Mouse (Mus musculus) left cerebral cortex, postnatal 4 days (tissue): ENCODE measurements around the gene Plg. TPM values are rescaled to one million over a fixed set of nuclear protein-coding genes. Genes with fewer than 3 reads are reported as not detected.

Source experiments
- DNase-seq: peaks from one replicate; pipeline ENCODE4 v3.0.0-alpha.2; 2022
- intact Hi-C: fragments of 180-260 bp; cut with DNase I; formaldehyde crosslinking; loops from one replicate; pipeline ENCODE4 v1.15.1; 2025
- total RNA-seq, 2 experiments: library from RNA; stranded (reverse); gene quantifications; 2 replicates each; pipeline ENCODE4 v1.2.3; 2021

Gene Plg
- total RNA-seq, 2 experiments from 2014 or later: 0.14 to 0.20 TPM

GRCm38 (mm10) chr17:12382531-12382930, 4.1 kb downstream of the Plg start:
- no peak for DNase-seq
- intact Hi-C loops: no loop called here

- intact Hi-C loops: no loop called here
- no peak for DNase-seq
Measured at GRCm38 (mm10) chr17:12385049-12385794, 6.8 kb downstream of the Plg start.

GRCm38 (mm10) chr17:12387781-12388180, 9.4 kb downstream of the Plg start:
- intact Hi-C loops: no loop called here
- DNase-seq: no peak

- intact Hi-C loops: no loop called here
- DNase-seq: no peak
Measured at GRCm38 (mm10) chr17:12388239-12388638, 9.8 kb downstream of the Plg start.

- intact Hi-C loops: no loop called here
- DNase-seq: no peak
Measured at GRCm38 (mm10) chr17:12396163-12396677, 17.8 kb downstream of the Plg start.

GRCm38 (mm10) chr17:12403420-12403819, 25.0 kb downstream of the Plg start:
- intact Hi-C loops: no loop called here
- DNase-seq: no peak

- intact Hi-C loops: no loop called here
- no peak for DNase-seq
Measured at GRCm38 (mm10) chr17:12409346-12409944, 31.0 kb downstream of the Plg start.

GRCm38 (mm10) chr17:12412181-12412890, 33.9 kb downstream of the Plg start:
- DNase-seq: no peak
- intact Hi-C loops: loop anchor here (10.0 kb wide), 1 partner anchor 122 kb away; no protein-coding TSS in a partner anchor

- DNase-seq: no peak
- intact Hi-C loops: loop anchor here (10.0 kb wide), 1 partner anchor 122 kb away; no protein-coding TSS in a partner anchor
Measured at GRCm38 (mm10) chr17:12412891-12413237, 34.5 kb downstream of the Plg start.

GRCm38 (mm10) chr17:12415031-12415735, 36.8 kb downstream of the Plg start:
- no peak for DNase-seq
- intact Hi-C loops: loop anchor here (10.0 kb wide), 1 partner anchor 120 kb away; no protein-coding TSS in a partner anchor

- intact Hi-C loops: loop anchor here (2.0 to 10.0 kb wide), 2 partner anchors 119 to 245 kb away; no protein-coding TSS in a partner anchor
- DNase-seq: no peak
Measured at GRCm38 (mm10) chr17:12415741-12416140, 37.3 kb downstream of the Plg start.

GRCm38 (mm10) chr17:12416250-12416895, 38.0 kb downstream of the Plg start:
- peak; percentile 77 for DNase-seq
- intact Hi-C loops: loop anchor here (2.0 to 10.0 kb wide), 2 partner anchors 118 to 244 kb away; no protein-coding TSS in a partner anchor

- intact Hi-C loops: loop anchor here (10.0 kb wide), 1 partner anchor 115 kb away; no protein-coding TSS in a partner anchor
- no peak for DNase-seq
Measured at GRCm38 (mm10) chr17:12419491-12420079, 41.2 kb downstream of the Plg start.

GRCm38 (mm10) chr17:12420886-12421574, 42.6 kb downstream of the Plg start:
- intact Hi-C loops: no loop called here
- DNase-seq: peak; percentile 30

- intact Hi-C loops: no loop called here
- no peak for DNase-seq
Measured at GRCm38 (mm10) chr17:12422143-12422542, 43.7 kb downstream of the Plg start.

- no peak for DNase-seq
- intact Hi-C loops: no loop called here
Measured at GRCm38 (mm10) chr17:12427156-12427555, 48.7 kb downstream of the Plg start.

GRCm38 (mm10) chr17:12428369-12428768, 50.0 kb downstream of the Plg start:
- no peak for DNase-seq
- intact Hi-C loops: no loop called here

- no peak for DNase-seq
- intact Hi-C loops: no loop called here
Measured at GRCm38 (mm10) chr17:12431707-12432106, 53.3 kb downstream of the Plg start.

- intact Hi-C loops: no loop called here
- no peak for DNase-seq
Measured at GRCm38 (mm10) chr17:12437771-12438170, 59.4 kb downstream of the Plg start.
